Mouse (Mus musculus) forebrain, postnatal 0 days (tissue): ENCODE results near the gene H2afv. TPM values are rescaled to one million over a fixed set of nuclear protein-coding genes. Genes with fewer than 3 reads are reported as not detected.

Source experiments
- ATAC-seq: fragments of 200-750 bp; cut with Nextera tagmentation; 2 replicates; pipeline ENCODE4 v1.8.0; 2017; ENCODE audit warnings: mild to moderate bottlenecking, moderate library complexity
- DNase-seq: peaks from one replicate; pipeline ENCODE4 v3.0.0-alpha.2; 2015
- H3K27ac ChIP-seq: fragments of 300-500 bp; sonication (generic); 2 replicates; pipeline ENCODE4 v1.5.1; 2014; ENCODE audit warnings: low read depth, mild to moderate bottlenecking, antibody characterized with exemption, low read length, moderate library complexity, mixed read lengths
- H3K27me3 ChIP-seq: fragments of 300-500 bp; sonication (generic); 2 replicates; pipeline ENCODE4 v1.6.1; 2014; ENCODE audit warnings: mild to moderate bottlenecking, low read length, mixed read lengths; ENCODE audit not compliant: insufficient read depth
- H3K36me3 ChIP-seq: fragments of 300-500 bp; sonication (generic); 2 replicates; pipeline ENCODE4 v1.6.1; 2014; ENCODE audit warnings: mild to moderate bottlenecking, moderate library complexity; ENCODE audit not compliant: insufficient read depth
- H3K4me1 ChIP-seq: fragments of 300-500 bp; sonication (generic); 2 replicates; pipeline ENCODE4 v1.6.1; 2014; ENCODE audit warnings: antibody characterized with exemption; ENCODE audit not compliant: insufficient read depth
- H3K4me2 ChIP-seq: fragments of 300-500 bp; sonication (generic); 2 replicates; pipeline ENCODE4 v1.6.1; 2014; ENCODE audit warnings: low read depth, mild to moderate bottlenecking, moderate library complexity
- H3K4me3 ChIP-seq: fragments of 300-500 bp; sonication (generic); 2 replicates; pipeline ENCODE4 v1.5.1; 2014; ENCODE audit warnings: low read depth, low read length, mixed read lengths
- H3K9ac ChIP-seq: fragments of 300-500 bp; sonication (generic); 2 replicates; pipeline ENCODE4 v1.6.1; 2014; ENCODE audit warnings: mild to moderate bottlenecking
- H3K9me3 ChIP-seq: fragments of 300-500 bp; sonication (generic); 2 replicates; pipeline ENCODE4 v1.6.1; 2016; ENCODE audit warnings: low read length
- CTCF ChIP-seq: sonication (generic); IDR thresholded peaks from 2 replicates; pipeline ENCODE4 v1.5.1; 2016; ENCODE audit warnings: antibody characterized with exemption, control low read depth, low read depth
- WGBS: fragments of 180-500 bp; shearing (Covaris S2); extraction: QIAGEN DNeasy Blood & Tissue Kit; methylation state at CpG from one replicate; pipeline ENCODE4 v1.1.7; 2014; 5-methylcytosine and 5-hydroxymethylcytosine counted together
- polyA plus RNA-seq: library from polyadenylated mRNA; unstranded; fragments of >200 nt; fragmentation: Nextera tagmentation; extraction: Ambion mirVana; gene quantifications from 2 replicates; pipeline ENCODE4 v1.2.1, GENCODE M21; 2015
- total RNA-seq: library from RNA; depleted of rRNA; stranded (reverse); fragments of >200 nt; gene quantifications from 2 replicates; pipeline ENCODE4 v1.2.3, GENCODE M21; 2014

The H2afv gene
- total and polyA plus RNA-seq, 2 experiments from 2014 or later = 55.3 to 185 TPM

- no peak for TF ChIP-seq CTCF
- H3K27me3 ChIP-seq = no peaks in the 10 kb centered on the region
- ATAC-seq = no peak
Observed at GRCm38 (mm10) chr11:6484244-6484959, 40.2 kb upstream of the H2afv start.

GRCm38 (mm10) chr11:6483103-6483502 is 38.9 kb upstream of the H2afv start:
- H3K9ac ChIP-seq = no peak overlapping the region
- TF ChIP-seq CTCF = no peak
- H3K4me3 ChIP-seq = no peak overlapping the region
- 91% methylated on average over 2 of the region's 2 CpGs for WGBS
- ATAC-seq (no peak), DNase-seq (no peak)
- no peak overlapping the region for H3K27ac ChIP-seq
- no peaks in the 10 kb centered on the region for H3K27me3 ChIP-seq
- H3K4me2 ChIP-seq = no peak overlapping the region
- no peaks in the 10 kb centered on the region for H3K4me1 ChIP-seq
- no peaks in the 10 kb centered on the region for H3K36me3 ChIP-seq
- no peaks in the 10 kb centered on the region for H3K9me3 ChIP-seq

More at GRCm38 (mm10) chr11:6484244-6484959, 40.2 kb upstream of the H2afv start:
- DNase-seq = no peak
- H3K9me3 ChIP-seq = no peaks in the 10 kb centered on the region
- no peak overlapping the region for H3K9ac ChIP-seq
- no peak overlapping the region for H3K27ac ChIP-seq
- no peak overlapping the region for H3K4me2 ChIP-seq
- no peaks in the 10 kb centered on the region for H3K4me1 ChIP-seq
- 54% methylated on average over 3 of the region's 3 CpGs for WGBS
- no peaks in the 10 kb centered on the region for H3K36me3 ChIP-seq
- H3K4me3 ChIP-seq = no peak overlapping the region

GRCm38 (mm10) chr11:6481669-6482185 is 37.5 kb upstream of the H2afv start:
- H3K4me2 ChIP-seq = no peak overlapping the region
- H3K9me3 ChIP-seq = no peaks in the 10 kb centered on the region
- no peaks in the 10 kb centered on the region for H3K36me3 ChIP-seq
- 66% methylated on average over 6 of the region's 6 CpGs for WGBS
- ATAC-seq = no peak
- no peak overlapping the region for H3K27ac ChIP-seq
- no peak for DNase-seq
- H3K27me3 ChIP-seq = no peaks in the 10 kb centered on the region
- H3K9ac ChIP-seq = no peak overlapping the region
- TF ChIP-seq CTCF = no peak
- no peaks in the 10 kb centered on the region for H3K4me1 ChIP-seq
- no peak overlapping the region for H3K4me3 ChIP-seq

GRCm38 (mm10) chr11:6480681-6481405 is 36.6 kb upstream of the H2afv start:
- ATAC-seq = no peak
- no peak for DNase-seq
- H3K27ac ChIP-seq = no peak overlapping the region
- no peak for TF ChIP-seq CTCF
- H3K9ac ChIP-seq = no peak overlapping the region
- no peak overlapping the region for H3K4me3 ChIP-seq
- H3K27me3 ChIP-seq = no peaks in the 10 kb centered on the region
- H3K36me3 ChIP-seq = no peaks in the 10 kb centered on the region
- H3K4me1 ChIP-seq = no peaks in the 10 kb centered on the region
- H3K4me2 ChIP-seq = no peak overlapping the region
- WGBS = 84% methylated on average over 13 of the region's 13 CpGs
- H3K9me3 ChIP-seq = no peaks in the 10 kb centered on the region

- H3K9ac ChIP-seq = no peak overlapping the region
- no peak overlapping the region for H3K4me3 ChIP-seq
- H3K4me2 ChIP-seq = no peak overlapping the region
- no peak overlapping the region for H3K27ac ChIP-seq
- ATAC-seq (no peak), DNase-seq (no peak)
- H3K9me3 ChIP-seq = no peaks in the 10 kb centered on the region
- TF ChIP-seq CTCF = no peak
- no peaks in the 10 kb centered on the region for H3K36me3 ChIP-seq
- WGBS = 72% methylated on average over 7 of the region's 7 CpGs
- no peaks in the 10 kb centered on the region for H3K4me1 ChIP-seq
- H3K27me3 ChIP-seq = no peaks in the 10 kb centered on the region
Observed at GRCm38 (mm10) chr11:6480191-6480590, 35.9 kb upstream of the H2afv start.

- ATAC-seq (no peak), DNase-seq (no peak)
- no peaks in the 10 kb centered on the region for H3K27me3 ChIP-seq
- H3K9ac ChIP-seq = no peak overlapping the region
- 78% methylated on average over 2 of the region's 2 CpGs for WGBS
- no peak overlapping the region for H3K4me2 ChIP-seq
- no peaks in the 10 kb centered on the region for H3K4me1 ChIP-seq
- no peaks in the 10 kb centered on the region for H3K9me3 ChIP-seq
- H3K36me3 ChIP-seq = no peaks in the 10 kb centered on the region
- H3K27ac ChIP-seq = no peak overlapping the region
- TF ChIP-seq CTCF = no peak
- H3K4me3 ChIP-seq = no peak overlapping the region
Observed at GRCm38 (mm10) chr11:6479231-6479630, 35.0 kb upstream of the H2afv start.

- Histone ChIP-seq H3K36me3 (no peaks in the 10 kb centered on the region), H3K4me1 (peaks cover 8% of the 10 kb centered on the region; the same call in 1 of the 2 replicates), H3K4me3 (no peak overlapping the region), H3K27ac (no peak overlapping the region), H3K9me3 (no peaks in the 10 kb centered on the region), H3K27me3 (no peaks in the 10 kb centered on the region), H3K4me2 (no peak overlapping the region), H3K9ac (no peak overlapping the region)
- no peak for TF ChIP-seq CTCF
- DNase-seq (no peak), ATAC-seq (no peak)
- WGBS = 97% methylated on average over 1 of the region's 1 CpGs
Observed at GRCm38 (mm10) chr11:6477350-6477749, 33.1 kb upstream of the H2afv start.
